In genomic region chr2:156522994-156523393, GRCm38 (mm10) we compare ENCODE assay signal across 19 mouse cellular contexts. TPM values are rescaled to one million over a fixed set of nuclear protein-coding genes. Genes with fewer than 3 reads are reported as not detected.
DNase-seq lines count a peak whose midpoint lies in the region; ATAC-seq lines count a peak whose summit lies in the region.
"Had no signal": no experiment of that assay in that cellular context is flagged by ENCODE, and none has a peak within 500 bp of the region (broad histone marks: within the 10 kb centered on the region; RNA-seq: fewer than 3 reads in every experiment).

No protein-coding gene starts in this region.

- DNase-seq in layer of hippocampus, adult 9-11 months = peak; percentile 45
- no peak for DNase-seq in layer of hippocampus, adult 11-12 months (ENCODE audit: low spot score)
- DNase-seq in 416B (ENCODE audit: low read depth) (peak; percentile 17), A20 (ENCODE audit: low read depth, low spot score) (peak; percentile 21)
- no peak for DNase-seq in gastrocnemius, adult 18-20 months (ENCODE audit: low spot score)
- no peak for DNase-seq in cerebellum, postnatal 36 days
- DNase-seq: adrenal gland, postnatal 10 days; cerebellum, adult 11 months; gastrocnemius, postnatal 36 days; heart, postnatal 4 days; layer of hippocampus, postnatal 36 days; thymus, postnatal 14 days had no signal

- ATAC-seq in megakaryocyte, adult 5-6 weeks (ENCODE audit: poor library complexity, severe bottlenecking) = peak; percentile 88
- ATAC-seq: activated CD4-positive, CD25-positive, alpha-beta regulatory T cell, adult 4 months; CD4-positive, CD25-positive, alpha-beta regulatory T cell, adult 4 months; forebrain, embryonic 15.5 days; hindbrain, embryonic 16.5 days; intestine, embryonic 16.5 days; midbrain, embryonic 15.5 days had no signal

RNA-seq across cellular contexts. Expression of gene Aar2, which starts 24.4 kb away (rescaled TPM):
- total RNA-seq in megakaryocyte, adult 5-6 weeks (2015) = 7.5 and 10.2 TPM in 2 replicates
- total RNA-seq in megakaryocyte, adult 5-6 weeks (2017) = 5.8 and 6.4 TPM in 2 replicates
- total RNA-seq in gastrocnemius, adult 18-20 months (2021) = 10 to 100 TPM; 22.9 to 23.0 TPM

Comparison
In these comparisons a context has a peak if more than half of its experiments do, and no peak if none do; other contexts are left out.
1. DNase-seq: peak in layer of hippocampus, adult 9-11 months (single experiment), 416B (single experiment) and A20 (single experiment); none in layer of hippocampus, adult 11-12 months (single experiment), gastrocnemius, adult 18-20 months (single experiment) and cerebellum, postnatal 36 days (0 of 2).